9 mouse cellular contexts compared by ENCODE assay signal in the genomic region with DNA sequence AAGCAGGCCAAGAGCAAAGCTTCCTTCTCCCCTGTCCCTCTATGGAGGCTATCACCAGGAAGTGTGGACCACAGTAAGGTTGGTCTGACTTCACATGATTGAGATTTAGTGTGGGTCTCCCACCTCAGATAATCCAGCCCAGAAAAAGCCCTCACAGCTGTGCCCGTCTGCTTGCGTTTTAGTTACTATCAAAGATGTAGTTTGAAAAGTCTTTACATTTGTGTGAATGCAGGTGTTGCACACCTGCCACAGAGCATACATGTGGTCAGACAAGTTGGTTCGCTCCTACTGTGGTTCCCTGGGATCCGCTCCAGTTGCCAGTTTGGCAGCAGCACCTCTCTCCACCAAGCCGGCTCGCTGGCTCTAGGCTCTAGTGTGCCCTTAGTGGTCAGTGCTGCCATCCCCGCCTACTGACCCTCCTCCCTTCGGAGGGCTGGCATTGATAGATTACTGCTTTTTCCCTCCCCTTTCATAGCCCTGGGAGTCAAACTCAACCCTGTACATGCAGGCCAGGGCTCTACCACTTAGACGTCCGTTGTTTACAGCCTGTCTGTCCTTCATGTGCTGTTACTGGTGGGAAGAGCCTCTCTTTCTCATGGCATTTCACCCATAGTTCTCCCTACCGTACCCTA. TPM values are rescaled to one million over a fixed set of nuclear protein-coding genes. Genes with fewer than 3 reads are reported as not detected.
DNase-seq lines count a peak whose midpoint lies in the region; ATAC-seq and TF ChIP-seq lines count a peak whose summit lies in the region.
"Had no signal": no experiment of that assay in that cellular context is flagged by ENCODE, and none has a peak within 500 bp of the region (broad histone marks: within the 10 kb centered on the region; RNA-seq: fewer than 3 reads in every experiment).

No protein-coding gene starts in this region.

- DNase-seq in left cerebral cortex, postnatal 4 days, result peak; percentile 15
- DNase-seq in left cerebral cortex, adult 8-10 months (ENCODE audit: low spot score in 2 of 2), result no peak
- DNase-seq in large intestine, adult 2 months (ENCODE audit: low read depth, low spot score), result peak; percentile 31
- peak; percentile 33 for DNase-seq in ovary, postnatal 14 days (ENCODE audit: low spot score)
- DNase-seq in right cerebral cortex, postnatal 4 days, result no peak
- no peak for DNase-seq in layer of hippocampus, postnatal 36 days
- DNase-seq in left cerebral cortex, adult 2 months (ENCODE audit: extremely low spot score in 1 of 2, low spot score in 2 of 2), result no peak

- peak overlapping the region; percentile 12; the same call in 1 of the 2 replicates for H3K4me2 ChIP-seq in heart, embryonic 13.5 days
- H3K4me2 ChIP-seq: embryonic facial prominence, embryonic 13.5 days had no signal

- intact Hi-C loops in left cerebral cortex, postnatal 4 days (cut with DNase I), result no loop called here
- intact Hi-C loops in left cerebral cortex, adult 2 months (cut with DNase I), result no loop called here

- H3K36me3 ChIP-seq in heart, embryonic 13.5 days, result peaks cover 56% of the 10 kb centered on the region

- no peak for ATAC-seq in heart, embryonic 13.5 days (ENCODE audit: extremely low read depth, insufficient number of reproducible peaks, low FRiP score, low TSS enrichment)

- peak overlapping the region; percentile 56 for H3K9ac ChIP-seq in heart, embryonic 13.5 days
- H3K9ac ChIP-seq: embryonic facial prominence, embryonic 13.5 days had no signal

- peaks cover 46% of the 10 kb centered on the region for H3K4me1 ChIP-seq in heart, embryonic 13.5 days
- H3K4me1 ChIP-seq: embryonic facial prominence, embryonic 13.5 days had no signal

- H3K27me3 ChIP-seq in heart, embryonic 13.5 days (replicated peaks), result no peaks in the 10 kb centered on the region
- H3K27me3 ChIP-seq: embryonic facial prominence, embryonic 13.5 days had no signal

- no peak overlapping the region for H3K4me3 ChIP-seq in heart, embryonic 13.5 days
- no peak overlapping the region for H3K4me3 ChIP-seq in left cerebral cortex, adult 2 months
- H3K4me3 ChIP-seq: embryonic facial prominence, embryonic 13.5 days had no signal

- H3K9me3 ChIP-seq in heart, embryonic 13.5 days, result no peaks in the 10 kb centered on the region
- H3K9me3 ChIP-seq: embryonic facial prominence, embryonic 13.5 days had no signal

- TF ChIP-seq CTCF in left cerebral cortex, adult 2 months (IDR thresholded peaks at IDR 0.05), result no peak

- peak overlapping the region; percentile 90 for H3K27ac ChIP-seq in heart, embryonic 13.5 days (replicated peaks)
- H3K27ac ChIP-seq in left cerebral cortex, adult 2 months, result no peak overlapping the region
- H3K27ac ChIP-seq: embryonic facial prominence, embryonic 13.5 days had no signal

- 55% methylated on average over 11 of the region's 11 CpGs for WGBS in heart, embryonic 13.5 days
- WGBS in large intestine, adult 2 months, result 24% methylated on average over 11 of the region's 11 CpGs

RNA-seq across cellular contexts. Expression of a gene that starts 25.4 kb away (rescaled TPM):
- 10 to 100 TPM; 34.9 to 38.6 TPM for total RNA-seq in left cerebral cortex, postnatal 4 days (2021)
- 10 to 100 TPM; 41.9 to 52.3 (median 48.0) TPM for total RNA-seq in left cerebral cortex, adult 8-10 months (2022)
- 12.1 and 13.7 TPM in 2 replicates for polyA plus RNA-seq in heart, embryonic 13.5 days (2015; fragmentation: Nextera tagmentation; extraction: Ambion mirVana)
- 13.6 and 15.3 TPM in 2 replicates for polyA plus RNA-seq in large intestine, adult 2 months (2012; rRNA removed)
- total RNA-seq in layer of hippocampus, postnatal 36 days (2021), result 10 to 100 TPM; 41.4 to 52.6 TPM
- total RNA-seq in left cerebral cortex, adult 2 months (2021), result 10 to 100 TPM; 52.2 to 53.3 TPM

Comparison
In these comparisons a context has a peak if more than half of its experiments do, and no peak if none do; other contexts are left out.
1. DNase-seq: peak in left cerebral cortex, postnatal 4 days (single experiment), large intestine, adult 2 months (single experiment) and ovary, postnatal 14 days (single experiment); none in left cerebral cortex, adult 8-10 months (0 of 2), right cerebral cortex, postnatal 4 days (single experiment), layer of hippocampus, postnatal 36 days (0 of 2) and left cerebral cortex, adult 2 months (0 of 2).